Mouse (Mus musculus): ENCODE measurements around the gene Tmem240. TPM values are rescaled to one million over a fixed set of nuclear protein-coding genes. Genes with fewer than 3 reads are reported as not detected.
"Not testable (repeated sequence)": the region's sequence is repeated elsewhere in the genome, so short reads cannot be mapped to it uniquely, and the experiment has no call there.

Gene Tmem240
- total RNA-seq, 4 experiments from 2014 or later: 0.90 to 1.2 (median 1.1) TPM

- no peak for DNase-seq
These were observed 36.0 kb downstream of the Tmem240 start for GRCm38 (mm10) chr4:155770626-155771025.

- no peak for DNase-seq
These were observed 37.1 kb downstream of the Tmem240 start for GRCm38 (mm10) chr4:155771706-155772105.

- DNase-seq: no peak
These were observed 38.2 kb downstream of the Tmem240 start for GRCm38 (mm10) chr4:155772786-155773185.

- DNase-seq: no peak
These were observed 38.9 kb downstream of the Tmem240 start for GRCm38 (mm10) chr4:155773335-155774078.

- DNase-seq: peak; percentile 84
These were observed 39.7 kb downstream of the Tmem240 start, which contains the start of gene Vwa1 for GRCm38 (mm10) chr4:155774280-155774754. Gene Vwa1, minus strand, starts transcription at chr4:155774698.

GRCm38 (mm10) chr4:155774971-155775740 lies 40.6 kb downstream of the Tmem240 start:
- DNase-seq: no peak

GRCm38 (mm10) chr4:155775855-155776254 lies 41.3 kb downstream of the Tmem240 start:
- no peak for DNase-seq

- DNase-seq: no peak
These were observed 42.2 kb downstream of the Tmem240 start for GRCm38 (mm10) chr4:155776704-155777335.

- no peak for DNase-seq
These were observed 43.2 kb downstream of the Tmem240 start for GRCm38 (mm10) chr4:155777816-155778215.

- no peak for DNase-seq
These were observed 44.9 kb downstream of the Tmem240 start for GRCm38 (mm10) chr4:155779498-155779897.

- no peak for DNase-seq
These were observed 46.3 kb downstream of the Tmem240 start for GRCm38 (mm10) chr4:155780895-155781294.

GRCm38 (mm10) chr4:155783486-155784080 lies 49.0 kb downstream of the Tmem240 start:
- no peak for DNase-seq

GRCm38 (mm10) chr4:155784081-155784701 lies 49.6 kb downstream of the Tmem240 start:
- peak; percentile 69 for DNase-seq

GRCm38 (mm10) chr4:155785246-155785645 lies 50.6 kb downstream of the Tmem240 start:
- DNase-seq: no peak

- no peak for DNase-seq
These were observed 51.2 kb downstream of the Tmem240 start, which contains the start of gene Tmem88b for GRCm38 (mm10) chr4:155785819-155786218. Gene Tmem88b, minus strand, starts transcription at chr4:155785874.

GRCm38 (mm10) chr4:155788300-155788699 lies 53.7 kb downstream of the Tmem240 start:
- no peak for DNase-seq

- not testable (repeated sequence) for DNase-seq
These were observed 54.2 kb downstream of the Tmem240 start for GRCm38 (mm10) chr4:155788833-155789232.

- DNase-seq: no peak
These were observed 55.5 kb downstream of the Tmem240 start, which contains the start of gene Ankrd65 for GRCm38 (mm10) chr4:155790021-155790489. Gene Ankrd65, plus strand, starts transcription at chr4:155790439.

Data from adrenal gland, adult 8-10 months (tissue).